Mouse (Mus musculus): ENCODE measurements at regions not wholly inside any gene's neighbourhood (a gene's known extent, or its start where the extent isn't known, plus 50 kb on each side); places are given as distances from the start of the nearest gene placed in this dataset.

DNA sequence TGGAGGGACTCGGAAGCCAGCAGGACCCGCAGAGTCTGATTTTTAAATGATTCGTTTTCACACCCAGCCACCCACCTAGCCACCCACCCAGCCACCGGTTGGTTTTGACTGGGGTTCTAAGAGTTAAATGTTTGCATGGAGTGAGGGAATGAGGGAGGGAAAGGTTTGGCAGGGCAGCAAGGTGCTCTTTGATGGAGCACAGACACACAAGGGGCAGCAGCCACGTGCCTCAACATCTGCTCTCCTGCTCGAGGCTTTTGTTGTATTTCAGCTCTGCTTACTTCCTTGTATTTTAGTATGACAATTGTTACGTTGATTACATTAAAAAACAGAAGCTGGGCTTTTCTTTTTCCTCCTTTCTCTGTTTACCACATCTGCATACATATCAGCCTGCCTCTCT, 367.6 kb downstream of the Ajap1 start:
- TF ChIP-seq CTCF (IDR thresholded peaks at IDR 0.05; ENCODE audit: insufficient read depth, low read length) (no peak), POLR2A (IDR thresholded peaks at IDR 0.05; ENCODE audit: borderline replicate concordance, extremely low read depth, low read depth, low read length) (no peak)
